Mouse (Mus musculus) ES-Bruce4 (cell line): ENCODE results near the gene Tpi1.
A peak's percentile ranks its signal among the peaks of the same experiment; 100 is the strongest.

Experiments
- CTCF ChIP-seq: IDR thresholded peaks from one replicate; pipeline ENCODE4 v1.8.1; 2011; ENCODE audit warnings: low read depth, low read length
- POLR2A ChIP-seq: IDR thresholded peaks from one replicate; pipeline ENCODE4 v1.8.1; 2011; ENCODE audit warnings: low read length; ENCODE audit not compliant: insufficient read depth

DNA sequence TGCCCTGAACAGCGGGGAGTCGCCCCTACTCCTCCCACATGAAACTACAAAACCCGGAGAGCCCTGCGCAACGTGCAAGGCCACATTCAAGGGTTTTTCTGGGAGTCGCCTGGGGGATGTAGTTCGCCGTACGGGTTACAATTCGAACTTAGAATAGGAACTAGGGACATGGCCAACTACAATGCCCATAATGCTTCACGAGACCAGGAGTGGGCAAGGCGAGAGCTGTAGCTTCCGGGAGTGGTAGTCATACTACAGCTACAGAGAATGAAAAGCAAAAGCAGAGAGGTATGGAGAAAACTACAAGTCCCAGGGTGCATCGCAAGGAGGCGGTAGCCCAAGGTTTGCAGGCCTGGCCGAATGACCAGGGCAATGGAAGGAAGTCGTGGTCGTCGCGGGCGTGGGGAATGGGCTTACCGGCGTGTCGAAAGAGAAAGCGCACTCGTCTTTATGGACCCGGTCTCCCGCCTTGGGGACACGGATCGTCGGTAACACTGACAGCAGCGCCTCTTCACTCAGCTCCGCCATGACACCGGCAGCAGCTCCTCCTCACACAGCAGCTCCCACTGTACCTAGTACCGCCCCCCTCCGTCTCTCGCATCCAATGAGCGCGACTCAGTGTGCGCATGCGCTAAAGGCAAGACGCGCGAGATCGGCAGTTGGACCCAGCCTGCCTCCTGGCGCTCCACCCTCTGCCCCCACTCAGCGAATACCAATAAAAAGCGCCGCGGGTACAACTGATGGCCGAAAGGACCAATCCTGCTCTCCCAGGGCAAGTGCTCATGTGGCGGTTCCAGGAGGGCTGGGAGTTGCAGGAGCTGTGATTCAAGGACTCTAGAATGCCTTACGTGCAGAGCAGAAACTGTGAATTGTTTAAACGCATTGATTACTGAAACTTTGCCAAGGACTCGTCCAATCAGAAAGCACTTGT is 15.0 kb upstream of the Tpi1 start, which contains the start of the genes Usp5 and Cdca3:
- TF ChIP-seq CTCF (no peak), POLR2A (peak; percentile 44)
